Mouse (Mus musculus): ENCODE results near the gene 1700012B09Rik.
A peak's percentile ranks its signal among the peaks of the same experiment; 100 is the strongest.

1700012B09Rik gene

GRCm38 (mm10) chr9:14750901-14751502, 19.8 kb downstream of the 1700012B09Rik start:
- no peaks in the 10 kb centered on the region for H3K9me3 ChIP-seq (ENCODE audit: low read length)
- H3K4me1 ChIP-seq (replicated peaks; ENCODE audit: low read depth, low read length) = peaks cover 19% of the 10 kb centered on the region
- H3K27me3 ChIP-seq (ENCODE audit: insufficient read depth, low read length) = peaks cover 72% of the 10 kb centered on the region
- TF ChIP-seq POU5F1 (IDR thresholded peaks at IDR 0.05; ENCODE audit: borderline replicate concordance, low read length) = no peak
- TF ChIP-seq CTCF (conservative IDR thresholded peaks at IDR 0.05; ENCODE audit: low read length) = no peak
- TF ChIP-seq NANOG (IDR thresholded peaks at IDR 0.05; ENCODE audit: borderline replicate concordance, low read length) = no peak
- H3K4me3 ChIP-seq (replicated peaks; ENCODE audit: low read length) = peak overlapping the region; percentile 75
- no peaks in the 10 kb centered on the region for H3K36me3 ChIP-seq (ENCODE audit: insufficient read depth, low read length)

GRCm38 (mm10) chr9:14740151-14740924, 30.5 kb downstream of the 1700012B09Rik start, which contains the start of gene Piwil4:
TSS of gene Piwil4 (minus strand) at chr9:14740733.
- TF ChIP-seq POU5F1 (IDR thresholded peaks at IDR 0.05; ENCODE audit: borderline replicate concordance, low read length) (no peak), NANOG (IDR thresholded peaks at IDR 0.05; ENCODE audit: borderline replicate concordance, low read length) (no peak), CTCF (conservative IDR thresholded peaks at IDR 0.05; ENCODE audit: low read length) (no peak)
- H3K27me3 ChIP-seq (ENCODE audit: insufficient read depth, low read length) = peaks cover 25% of the 10 kb centered on the region
- H3K4me1 ChIP-seq (replicated peaks; ENCODE audit: low read depth, low read length) = peaks cover 36% of the 10 kb centered on the region
- peak within 1 kb of the TSS; percentile 50 for H3K4me3 ChIP-seq (replicated peaks; ENCODE audit: low read length)
- H3K9me3 ChIP-seq (ENCODE audit: low read length) = no peaks in the 10 kb centered on the region
- H3K36me3 ChIP-seq (ENCODE audit: insufficient read depth, low read length) = 0 out of 2 replicates have a peak, but pooled peaks cover 4% of the 10 kb centered on the region

GRCm38 (mm10) chr9:14739498-14740150, 31.2 kb downstream of the 1700012B09Rik start:
- TF ChIP-seq POU5F1 (IDR thresholded peaks at IDR 0.05; ENCODE audit: borderline replicate concordance, low read length) (no peak), CTCF (conservative IDR thresholded peaks at IDR 0.05; ENCODE audit: low read length) (no peak), NANOG (IDR thresholded peaks at IDR 0.05; ENCODE audit: borderline replicate concordance, low read length) (no peak)
- no peak overlapping the region for H3K4me3 ChIP-seq (replicated peaks; ENCODE audit: low read length)
- H3K27me3 ChIP-seq (ENCODE audit: insufficient read depth, low read length) = peaks cover 25% of the 10 kb centered on the region
- H3K36me3 ChIP-seq (ENCODE audit: insufficient read depth, low read length) = 0 out of 2 replicates have a peak, but pooled peaks cover 4% of the 10 kb centered on the region
- H3K4me1 ChIP-seq (replicated peaks; ENCODE audit: low read depth, low read length) = peaks cover 36% of the 10 kb centered on the region
- no peaks in the 10 kb centered on the region for H3K9me3 ChIP-seq (ENCODE audit: low read length)

- Histone ChIP-seq H3K36me3 (ENCODE audit: insufficient read depth, low read length) (0 out of 2 replicates have a peak, but pooled peaks cover 4% of the 10 kb centered on the region), H3K4me3 (replicated peaks; ENCODE audit: low read length) (peak overlapping the region; percentile 51), H3K27me3 (ENCODE audit: insufficient read depth, low read length) (peaks cover 6% of the 10 kb centered on the region; the same call in 1 of the 2 replicates), H3K9me3 (ENCODE audit: low read length) (no peaks in the 10 kb centered on the region), H3K4me1 (replicated peaks; ENCODE audit: low read depth, low read length) (peaks cover 27% of the 10 kb centered on the region)
- TF ChIP-seq NANOG (IDR thresholded peaks at IDR 0.05; ENCODE audit: borderline replicate concordance, low read length) = no peak
- no peak for TF ChIP-seq CTCF (conservative IDR thresholded peaks at IDR 0.05; ENCODE audit: low read length)
- no peak for TF ChIP-seq POU5F1 (IDR thresholded peaks at IDR 0.05; ENCODE audit: borderline replicate concordance, low read length)
These were observed 39.8 kb downstream of the 1700012B09Rik start for GRCm38 (mm10) chr9:14730941-14731541.

- TF ChIP-seq POU5F1 (IDR thresholded peaks at IDR 0.05; ENCODE audit: borderline replicate concordance, low read length) (no peak), CTCF (conservative IDR thresholded peaks at IDR 0.05; ENCODE audit: low read length) (no peak)
- Histone ChIP-seq H3K27me3 (ENCODE audit: insufficient read depth, low read length) (peaks cover 4% of the 10 kb centered on the region; the same call in 1 of the 2 replicates), H3K36me3 (ENCODE audit: insufficient read depth, low read length) (0 out of 2 replicates have a peak, but pooled peaks cover 4% of the 10 kb centered on the region), H3K4me1 (replicated peaks; ENCODE audit: low read depth, low read length) (peaks cover 27% of the 10 kb centered on the region), H3K9me3 (ENCODE audit: low read length) (no peaks in the 10 kb centered on the region), H3K4me3 (replicated peaks; ENCODE audit: low read length) (no peak overlapping the region)
These were observed 42.5 kb downstream of the 1700012B09Rik start for GRCm38 (mm10) chr9:14728365-14728764.

GRCm38 (mm10) chr9:14726629-14727028, 44.2 kb downstream of the 1700012B09Rik start:
- Histone ChIP-seq H3K36me3 (ENCODE audit: insufficient read depth, low read length) (0 out of 2 replicates have a peak, but pooled peaks cover 4% of the 10 kb centered on the region), H3K27me3 (ENCODE audit: insufficient read depth, low read length) (no peaks in the 10 kb centered on the region; the same call in 1 of the 2 replicates), H3K4me3 (replicated peaks; ENCODE audit: low read length) (no peak overlapping the region), H3K9me3 (ENCODE audit: low read length) (no peaks in the 10 kb centered on the region), H3K4me1 (replicated peaks; ENCODE audit: low read depth, low read length) (peaks cover 25% of the 10 kb centered on the region)
- TF ChIP-seq POU5F1 (IDR thresholded peaks at IDR 0.05; ENCODE audit: borderline replicate concordance, low read length) (no peak), CTCF (conservative IDR thresholded peaks at IDR 0.05; ENCODE audit: low read length) (no peak), NANOG (IDR thresholded peaks at IDR 0.05; ENCODE audit: borderline replicate concordance, low read length) (no peak)

- Histone ChIP-seq H3K4me1 (replicated peaks; ENCODE audit: low read depth, low read length) (peaks cover 18% of the 10 kb centered on the region), H3K36me3 (ENCODE audit: insufficient read depth, low read length) (0 out of 2 replicates have a peak, but pooled peaks cover 4% of the 10 kb centered on the region), H3K27me3 (ENCODE audit: insufficient read depth, low read length) (no peaks in the 10 kb centered on the region; the same call in 1 of the 2 replicates), H3K4me3 (replicated peaks; ENCODE audit: low read length) (no peak overlapping the region), H3K9me3 (ENCODE audit: low read length) (no peaks in the 10 kb centered on the region)
- no peak for TF ChIP-seq POU5F1 (IDR thresholded peaks at IDR 0.05; ENCODE audit: borderline replicate concordance, low read length)
These were observed 44.8 kb downstream of the 1700012B09Rik start for GRCm38 (mm10) chr9:14726005-14726404.
